Mouse (Mus musculus) layer of hippocampus, adult 9-10 months (tissue): Measurements from ENCODE around the gene Abo.

ENCODE experiments used
- DNase-seq: peaks from one replicate; pipeline ENCODE4 v3.0.0; 2022; ENCODE audit warnings: low spot score

Gene Abo

DNA sequence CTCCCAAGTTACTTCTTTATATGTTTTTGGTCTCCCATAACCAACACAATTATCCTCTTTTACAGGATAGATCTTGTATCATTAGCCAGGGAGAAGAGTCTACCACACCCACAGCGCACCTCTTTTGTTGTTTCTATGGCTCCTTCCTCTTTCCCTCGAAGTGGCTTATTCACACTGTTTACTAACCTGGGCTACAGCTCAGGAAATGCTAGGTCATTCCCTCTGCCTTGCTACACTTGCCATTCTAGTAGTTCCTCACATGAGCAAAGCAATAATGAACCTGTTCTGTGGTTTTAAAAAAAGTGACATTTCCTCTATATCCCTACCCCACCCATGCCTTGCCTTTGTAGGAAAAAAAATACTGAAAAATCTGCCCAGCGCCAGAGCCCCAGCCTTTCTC is 1.9 kb downstream of the Abo start:
- DNase-seq, result no peak

DNA sequence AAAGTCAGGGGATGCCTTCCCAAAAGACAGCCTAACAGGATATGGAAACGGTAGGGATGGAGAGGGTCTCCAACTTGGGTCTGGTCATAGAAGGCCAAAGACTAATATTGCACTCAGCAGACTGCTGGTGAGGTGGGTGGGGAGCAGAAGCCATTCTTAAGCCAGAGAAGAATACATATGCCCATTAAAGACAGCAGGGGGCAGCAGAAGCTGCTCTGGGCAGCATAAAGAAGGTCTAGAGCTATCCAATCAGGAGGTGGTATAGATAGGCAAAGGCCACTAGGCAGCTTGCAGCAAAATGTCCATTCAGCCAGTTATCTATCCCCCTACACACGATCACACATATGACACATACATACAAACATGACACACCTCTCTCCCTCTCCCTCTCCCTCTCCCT is 17.1 kb downstream of the Abo start:
- DNase-seq, result no peak

DNA sequence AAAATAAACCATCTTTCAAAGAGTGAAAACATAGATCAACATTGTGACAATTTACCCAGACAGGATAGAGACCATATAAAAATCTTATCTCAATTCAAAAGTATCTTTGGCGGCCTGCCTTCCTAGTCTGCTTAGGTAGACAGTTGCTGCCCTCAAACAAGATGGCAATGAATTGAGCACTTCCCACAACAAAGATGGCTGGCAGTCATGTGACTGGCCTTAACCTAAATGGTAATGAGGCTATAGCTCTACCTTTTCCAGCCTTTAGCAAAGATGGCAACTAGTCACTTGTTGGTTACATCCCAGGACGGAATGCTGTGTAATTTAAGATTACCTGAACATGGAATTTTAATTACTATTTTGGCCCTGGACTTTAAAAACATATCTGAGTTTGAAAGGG is 32.3 kb downstream of the Abo start:
- DNase-seq, result no peak

DNA sequence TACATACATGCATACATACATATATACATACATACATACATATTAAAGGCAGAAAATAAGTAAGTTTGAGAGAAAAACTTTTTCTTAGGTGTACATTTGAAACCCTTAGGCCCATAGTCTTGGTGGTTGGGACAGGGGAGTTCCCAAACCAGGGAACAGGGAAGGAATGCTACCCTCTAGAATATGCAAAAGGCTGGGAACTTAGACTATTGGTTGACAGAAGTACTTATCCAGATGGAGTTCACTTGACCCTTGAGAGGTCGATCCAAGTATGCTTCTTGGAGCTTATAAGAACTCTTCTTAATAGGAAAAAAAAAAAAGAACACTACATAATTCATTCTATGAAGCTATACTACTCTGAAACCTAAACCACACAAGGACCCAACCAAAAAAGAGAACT is 36.7 kb downstream of the Abo start:
- DNase-seq, result no peak

DNA sequence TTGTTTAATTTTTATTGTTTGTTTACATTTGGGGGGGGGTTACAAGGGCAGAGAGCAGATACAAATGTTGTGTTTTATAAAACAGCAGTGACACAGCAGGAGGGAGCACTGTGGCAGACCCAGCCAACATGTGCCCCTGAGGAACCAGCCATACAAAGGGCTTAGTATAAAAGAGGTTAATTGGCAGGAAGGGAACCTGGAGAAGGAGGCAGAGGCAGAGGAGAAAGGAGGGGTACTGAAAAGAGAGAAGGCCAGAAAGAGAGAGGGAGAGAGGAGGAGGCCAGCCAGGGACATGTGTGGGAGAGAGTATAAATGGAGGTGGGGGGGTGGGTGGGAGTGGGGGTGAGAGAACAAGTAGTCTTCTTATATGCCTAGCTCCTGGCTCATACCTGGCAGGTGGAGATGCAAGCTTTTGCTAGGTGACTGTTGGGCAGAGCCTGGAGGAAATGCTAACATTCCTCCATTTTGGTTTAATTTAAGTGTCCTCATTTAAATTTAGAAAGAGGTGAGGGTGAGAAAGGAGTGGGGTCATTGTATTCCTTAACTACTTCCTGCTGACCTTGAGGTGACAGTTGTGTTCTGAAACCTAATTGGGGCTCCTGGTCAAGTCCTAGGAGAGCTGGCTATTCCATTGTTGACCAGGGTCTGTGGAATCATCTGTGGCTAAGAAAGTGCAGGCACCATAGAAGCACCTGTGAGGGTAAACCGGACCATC is 37.4 kb downstream of the Abo start:
- DNase-seq, result no peak
